Mouse (Mus musculus) stomach, postnatal 0 days (tissue): ENCODE results near the gene Slc17a3.

Source experiments
- CTCF ChIP-seq: IDR thresholded peaks from 2 replicates; pipeline ENCODE4 v1.5.1; 2016; ENCODE audit warnings: antibody characterized with exemption, low read depth, mild to moderate bottlenecking, moderate library complexity
- EP300 ChIP-seq: optimal IDR thresholded peaks from 2 replicates; pipeline ENCODE3; 2016; ENCODE audit warnings: antibody characterized with exemption

- TF ChIP-seq CTCF (no peak), EP300 (no peak)
Measured at GRCm38 (mm10) chr13:23845851-23846250, 6.6 kb downstream of the Slc17a3 start.
